Mouse (Mus musculus) small intestine, adult 2 months (tissue): ENCODE measurements around the gene Onecut3.

Experiments used
- CTCF ChIP-seq: fragments of 200-500 bp; IDR thresholded peaks from 2 replicates; pipeline ENCODE4 v1.5.1; 2012; ENCODE audit warnings: low read depth, mild to moderate bottlenecking, control low read depth, inconsistent platforms, low read length, moderate library complexity, mixed read lengths; ENCODE audit not compliant: insufficient replicate concordance, insufficient read length; ENCODE audit errors: extremely low read depth
- POLR2A ChIP-seq: fragments of 200-500 bp; IDR thresholded peaks from 2 replicates; pipeline ENCODE4 v1.6.1; 2012; ENCODE audit warnings: low read depth, mild to moderate bottlenecking, control low read depth, inconsistent platforms, low read length, moderate library complexity

DNA sequence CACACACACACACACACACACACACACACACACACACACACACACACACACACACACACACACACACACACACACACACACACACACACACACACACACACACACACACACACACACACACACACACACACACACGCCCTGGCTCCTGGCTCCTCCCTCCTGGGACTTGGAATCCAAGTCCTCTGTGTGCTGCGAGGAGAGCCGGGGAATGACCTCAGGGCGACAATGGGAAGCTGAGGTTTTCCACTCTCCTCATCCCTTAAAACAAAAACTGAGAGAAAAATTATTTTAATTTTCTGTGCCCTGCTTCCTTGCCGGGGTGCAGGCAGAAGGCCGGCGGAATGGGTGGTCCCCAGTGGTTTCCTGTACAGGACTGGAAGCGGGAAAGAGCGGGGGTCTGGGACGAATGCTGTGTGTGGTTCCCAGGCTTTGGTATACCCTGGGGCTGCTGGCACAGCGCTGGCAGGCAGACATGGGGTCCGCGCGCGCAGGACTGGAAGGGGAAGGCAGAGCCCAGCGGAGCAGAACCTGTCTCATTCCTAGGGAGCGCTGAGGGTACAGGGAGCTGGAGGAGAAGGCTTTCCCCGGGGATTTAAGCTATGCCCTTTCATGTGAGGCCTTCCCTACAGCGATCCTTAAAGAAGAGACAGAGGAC lies 30.1 kb upstream of the Onecut3 start:
- no peak for TF ChIP-seq CTCF
- no peak for TF ChIP-seq POLR2A
